Mouse (Mus musculus): ENCODE measurements around the gene Olfr348. TPM values are rescaled to one million over a fixed set of nuclear protein-coding genes. Genes with fewer than 3 reads are reported as not detected.
A peak's percentile ranks its signal among the peaks of the same experiment; 100 is the strongest.

The Olfr348 gene
- polyA plus RNA-seq (2021), result not detected

DNA sequence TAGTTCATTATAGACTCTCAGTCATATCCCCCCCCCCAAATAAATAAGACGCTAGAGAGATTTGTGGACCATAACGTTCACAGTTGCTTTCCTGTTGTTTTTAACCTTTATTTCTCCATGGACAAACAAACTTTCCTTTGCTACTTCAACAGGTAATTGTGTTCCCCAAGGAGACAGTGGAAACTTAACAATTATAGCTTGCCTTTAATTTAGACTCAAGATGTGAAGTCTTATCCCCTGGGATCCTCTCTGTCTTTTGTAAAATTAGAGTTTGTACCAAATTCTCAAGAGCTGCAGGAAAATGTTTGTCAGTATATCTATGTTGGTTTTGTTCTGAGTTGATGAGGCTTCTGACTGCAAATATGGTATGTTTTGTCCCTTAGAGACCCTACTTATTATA, at the start of gene Olfr348:
Gene Olfr348 (plus strand): TSS at position 301 of the 400 bp plus-strand sequence.
- CTCF ChIA-PET, result no interaction called here
- no peak for TF ChIP-seq CTCF (IDR thresholded peaks at IDR 0.05)
- no peaks in the 10 kb centered on the region for H3K27me3 ChIP-seq
- DNase-seq (ENCODE audit: low read depth, low spot score), result no peak
- ATAC-seq, result no peak
- POLR2A ChIA-PET, result no interaction called here
- in situ Hi-C loops (cut with MboI; ENCODE audit: low pct_unique_long_range_greater_than_20kb), result no loop called here

DNA sequence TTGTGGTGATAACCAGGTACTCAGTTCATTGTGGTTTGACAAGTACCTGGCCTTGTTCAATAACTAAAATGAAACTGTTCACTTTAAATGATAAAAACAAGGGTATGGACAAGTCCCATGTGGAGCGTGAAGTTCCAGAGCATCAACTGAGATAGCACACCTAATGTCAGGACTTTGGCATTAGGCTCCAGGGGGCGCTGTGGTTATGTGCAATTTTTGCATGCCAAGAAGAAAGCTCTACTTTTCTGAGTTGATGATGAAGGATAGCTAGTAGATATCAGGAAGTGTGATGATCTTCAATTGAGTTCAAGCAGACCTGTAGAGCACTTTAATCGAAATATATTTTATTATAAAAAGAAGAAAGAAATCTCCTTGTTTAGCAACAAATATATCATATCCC, 47.9 kb upstream of the Olfr348 start:
- ChIA-PET POLR2A (no interaction called here), CTCF (no interaction called here)
- no peak for DNase-seq (ENCODE audit: low read depth, low spot score)
- ATAC-seq, result no peak
- TF ChIP-seq CTCF (IDR thresholded peaks at IDR 0.05), result peak; percentile 46
- in situ Hi-C loops (cut with MboI; ENCODE audit: low pct_unique_long_range_greater_than_20kb), result no loop called here
- peaks cover 10% of the 10 kb centered on the region for H3K27me3 ChIP-seq

DNA sequence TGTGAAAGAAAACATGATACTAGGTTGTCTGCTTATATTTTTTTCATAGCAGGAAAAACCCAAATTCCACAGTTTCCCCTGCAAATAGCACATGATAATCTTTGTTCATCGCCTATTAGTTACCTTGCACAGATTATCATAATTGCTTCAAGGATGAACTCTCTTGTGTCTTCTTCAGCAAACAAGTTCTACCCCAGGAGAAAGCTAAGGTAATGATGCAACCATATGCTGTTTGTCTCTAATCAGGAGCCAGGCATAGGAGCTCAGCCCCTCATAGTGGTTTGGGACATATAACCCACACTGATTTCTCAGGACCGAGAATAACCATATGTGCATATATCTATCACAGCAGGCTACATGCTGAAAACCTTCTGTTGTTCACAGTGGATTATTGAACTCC, 6.2 kb downstream of the Olfr348 start, which contains the start of gene Olfr50:
Gene Olfr50 (plus strand): TSS at position 301 of the 400 bp plus-strand sequence.
- ChIA-PET POLR2A (no interaction called here), CTCF (no interaction called here)
- no peak for TF ChIP-seq CTCF (IDR thresholded peaks at IDR 0.05)

DNA sequence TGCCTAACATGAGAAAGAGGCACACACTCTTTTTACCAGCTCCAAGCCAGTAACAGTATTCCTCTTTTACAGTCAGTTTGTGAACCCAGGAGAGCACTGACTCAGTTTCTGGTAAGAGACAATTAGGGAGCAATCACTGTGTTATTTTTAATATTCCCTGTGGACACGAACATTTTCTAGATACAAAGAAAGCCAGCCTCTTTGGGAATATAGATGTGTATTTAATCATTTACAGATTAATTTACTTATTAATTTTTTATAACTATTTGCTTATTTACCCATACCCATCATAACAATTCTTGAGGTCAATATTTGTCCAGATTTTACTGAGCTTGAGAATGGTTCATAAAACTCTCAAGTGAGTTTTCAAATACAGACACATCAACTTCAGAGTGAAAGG, 32.9 kb downstream of the Olfr348 start, which contains the start of gene Olfr3:
Gene Olfr3 (minus strand): TSS at position 101 of the 400 bp plus-strand sequence.
- TF ChIP-seq CTCF (IDR thresholded peaks at IDR 0.05), result no peak
- DNase-seq (ENCODE audit: low read depth, low spot score) (no peak), ATAC-seq (no peak)
- ChIA-PET CTCF (no interaction called here), POLR2A (no interaction called here)
- in situ Hi-C loops (cut with MboI; ENCODE audit: low pct_unique_long_range_greater_than_20kb), result no loop called here
- no peaks in the 10 kb centered on the region for H3K27me3 ChIP-seq

More for the DNA sequence above, 6.2 kb downstream of the Olfr348 start, which contains the start of gene Olfr50:
- DNase-seq (ENCODE audit: low read depth, low spot score), result no peak
- no peaks in the 10 kb centered on the region for H3K27me3 ChIP-seq
- no peak for ATAC-seq
- in situ Hi-C loops (cut with MboI; ENCODE audit: low pct_unique_long_range_greater_than_20kb), result no loop called here

Other genes starting within 250 kb of the Olfr348 start
- 0.01 TPM for gene Olfr344, start 217.6 kb upstream of the Olfr348 start, polyA plus RNA-seq (2021)
- gene Olfr345, start 144.2 kb upstream of the Olfr348 start, polyA plus RNA-seq (2021), result not detected
- gene Olfr346, start 98.5 kb upstream of the Olfr348 start, polyA plus RNA-seq (2021), result not detected
- gene Olfr347, start 52.4 kb upstream of the Olfr348 start, polyA plus RNA-seq (2021), result not detected
- not detected for gene Olfr50, start 6.3 kb downstream of the Olfr348 start, polyA plus RNA-seq (2021)
- gene Olfr3, start 32.8 kb downstream of the Olfr348 start, polyA plus RNA-seq (2021), result not detected
- gene Olfr350, start 62.0 kb downstream of the Olfr348 start, polyA plus RNA-seq (2021), result not detected
- 0.06 TPM for gene Olfr351, start 78.4 kb downstream of the Olfr348 start, polyA plus RNA-seq (2021)
- not detected for gene Olfr352, start 84.2 kb downstream of the Olfr348 start, polyA plus RNA-seq (2021)
- not detected for gene Olfr353, start 108.7 kb downstream of the Olfr348 start, polyA plus RNA-seq (2021)
- gene Olfr354, start 121.4 kb downstream of the Olfr348 start, polyA plus RNA-seq (2021), result not detected
- not detected for gene Olfr355, start 144.6 kb downstream of the Olfr348 start, polyA plus RNA-seq (2021)
- gene Olfr356, start 152.8 kb downstream of the Olfr348 start, polyA plus RNA-seq (2021), result not detected
- not detected for gene Olfr357, start 209.6 kb downstream of the Olfr348 start, polyA plus RNA-seq (2021)
- gene Olfr358, start 225.1 kb downstream of the Olfr348 start, polyA plus RNA-seq (2021), result not detected

All from Patski (cell line).